Mouse (Mus musculus) activated CD4-positive, CD25-positive, alpha-beta regulatory T cell, adult 9 weeks (primary cell): ENCODE data around the gene Fbxw11. TPM values are rescaled to one million over a fixed set of nuclear protein-coding genes. Genes with fewer than 3 reads are reported as not detected.

Experiments
- polyA plus RNA-seq: library from polyadenylated mRNA; unstranded; fragments of 100-300 nt; shearing (Covaris generic); gene quantifications from one replicate; pipeline ENCODE4 v1.2.1, GENCODE M21; 2017

Fbxw11 gene
- 45.4 TPM for polyA plus RNA-seq

DNA sequence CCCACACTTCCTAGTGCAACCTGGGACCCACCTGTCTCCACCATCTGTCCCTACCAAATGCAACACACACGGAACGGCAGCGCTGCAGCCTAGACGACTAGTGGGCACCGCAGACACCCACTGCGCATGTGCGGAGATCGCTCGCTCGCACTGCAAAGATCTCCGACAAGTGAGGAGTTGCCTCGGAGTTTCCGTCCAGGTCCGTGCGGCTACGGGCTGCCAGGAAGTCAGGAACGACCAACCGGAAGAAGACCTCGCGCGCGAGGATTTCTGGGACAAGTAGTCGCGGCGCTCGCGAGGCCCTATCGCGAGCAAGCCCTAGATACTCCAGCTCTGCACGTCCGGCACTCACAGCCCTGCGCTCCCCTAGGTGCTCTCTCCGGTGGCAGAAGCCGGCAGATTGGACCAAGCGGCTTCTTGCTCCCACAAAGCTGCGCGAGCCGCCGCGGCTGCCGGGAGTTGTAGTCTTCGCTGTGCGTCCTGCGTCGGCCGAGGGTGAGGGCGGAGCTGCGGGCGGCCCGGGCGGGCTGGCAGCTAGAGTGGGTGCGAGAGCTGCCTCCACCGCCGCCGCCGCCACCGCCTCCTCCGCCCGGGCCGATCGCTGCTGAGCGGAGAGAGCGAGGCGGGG, at the start of gene Fbxw11:
Fbxw11 (plus strand) TSS at position 476 of the 628 bp plus-strand sequence.

Other genes starting within 250 kb of the Fbxw11 start
- gene Ubtd2, start 187.4 kb upstream of the Fbxw11 start, polyA plus RNA-seq = 3.7 TPM
- 2.7 TPM for gene Efcab9, start 110.6 kb upstream of the Fbxw11 start, polyA plus RNA-seq
- gene Stk10, start 109.4 kb upstream of the Fbxw11 start, polyA plus RNA-seq = 333 TPM
- gene Smim23, start 181.9 kb downstream of the Fbxw11 start, polyA plus RNA-seq = not detected